Mouse (Mus musculus): Measurements from ENCODE around the gene Hprt.
"Not testable (repeated sequence)": the region's sequence is repeated elsewhere in the genome, so short reads cannot be mapped to it uniquely, and the experiment has no call there.

Hprt gene

GRCm38 (mm10) chrX:52987905-52988783 is at the start of gene Hprt:
Gene Hprt, plus strand, starts transcription at chrX:52988137.
- DNase-seq (ENCODE audit: low spot score in 2 of 2), result peak; percentile 39 to 76

GRCm38 (mm10) chrX:52945509-52945908 is 42.4 kb upstream of the Hprt start:
- no peak for DNase-seq (ENCODE audit: low spot score in 2 of 2)

GRCm38 (mm10) chrX:52949713-52950112 is 38.2 kb upstream of the Hprt start:
- DNase-seq (ENCODE audit: low spot score in 2 of 2), result peak in 1 of 2 experiments; percentile 5

GRCm38 (mm10) chrX:52956942-52957341 is 31.0 kb upstream of the Hprt start:
- no peak for DNase-seq (ENCODE audit: low spot score in 2 of 2)

- DNase-seq (ENCODE audit: low spot score in 2 of 2), result no peak
These were observed 26.3 kb upstream of the Hprt start for GRCm38 (mm10) chrX:52961559-52962110.

- DNase-seq (ENCODE audit: low spot score in 2 of 2), result no peak
These were observed 22.8 kb upstream of the Hprt start for GRCm38 (mm10) chrX:52965149-52965548.

- DNase-seq (ENCODE audit: low spot score in 2 of 2), result no peak
These were observed 16.5 kb upstream of the Hprt start for GRCm38 (mm10) chrX:52971211-52972006.

- no peak for DNase-seq (ENCODE audit: low spot score in 2 of 2)
These were observed 15.8 kb upstream of the Hprt start for GRCm38 (mm10) chrX:52972129-52972528.

- DNase-seq (ENCODE audit: low spot score in 2 of 2), result no peak
These were observed 15.3 kb upstream of the Hprt start for GRCm38 (mm10) chrX:52972680-52973079.

- DNase-seq (ENCODE audit: low spot score in 2 of 2), result no peak
These were observed 9.4 kb upstream of the Hprt start for GRCm38 (mm10) chrX:52978576-52978975.

GRCm38 (mm10) chrX:52981378-52981777 is 6.6 kb upstream of the Hprt start:
- no peak for DNase-seq (ENCODE audit: low spot score in 2 of 2)

GRCm38 (mm10) chrX:52994726-52995125 is 6.8 kb downstream of the Hprt start:
- not testable (repeated sequence) for DNase-seq (ENCODE audit: low spot score in 2 of 2)

GRCm38 (mm10) chrX:53004887-53005286 is 16.9 kb downstream of the Hprt start:
- DNase-seq (ENCODE audit: low spot score in 2 of 2), result not testable (repeated sequence)

GRCm38 (mm10) chrX:53006062-53006461 is 18.1 kb downstream of the Hprt start:
- DNase-seq (ENCODE audit: low spot score in 2 of 2), result no peak

- DNase-seq (ENCODE audit: low spot score in 2 of 2), result no peak
These were observed 27.6 kb downstream of the Hprt start for GRCm38 (mm10) chrX:53015549-53015948.

GRCm38 (mm10) chrX:53023021-53023420 is 35.1 kb downstream of the Hprt start:
- no peak for DNase-seq (ENCODE audit: low spot score in 2 of 2)

- not testable (repeated sequence) for DNase-seq (ENCODE audit: low spot score in 2 of 2)
These were observed 36.3 kb downstream of the Hprt start for GRCm38 (mm10) chrX:53024268-53024667.

- no peak for DNase-seq (ENCODE audit: low spot score in 2 of 2)
These were observed 37.7 kb downstream of the Hprt start for GRCm38 (mm10) chrX:53025471-53026223.

- no peak for DNase-seq (ENCODE audit: low spot score in 2 of 2)
These were observed 41.6 kb downstream of the Hprt start for GRCm38 (mm10) chrX:53029559-53029958.

GRCm38 (mm10) chrX:53038194-53038593 is 50.3 kb downstream of the Hprt start:
- no peak for DNase-seq (ENCODE audit: low spot score in 2 of 2)

- DNase-seq (ENCODE audit: low spot score in 2 of 2), result no peak
These were observed 51.7 kb downstream of the Hprt start for GRCm38 (mm10) chrX:53039651-53040050.

GRCm38 (mm10) chrX:53040138-53040537 is 52.2 kb downstream of the Hprt start:
- DNase-seq (ENCODE audit: low spot score in 2 of 2), result no peak
